Mouse (Mus musculus): ENCODE data around the gene Dcaf10. TPM values are rescaled to one million over a fixed set of nuclear protein-coding genes. Genes with fewer than 3 reads are reported as not detected.

The Dcaf10 gene
- polyA plus RNA-seq, 1 experiment from 2014 or later: 9.1 TPM

- Histone ChIP-seq H3K27ac (replicated peaks) (no peak overlapping the region), H3K36me3 (ENCODE audit: control insufficient read depth, insufficient read depth, low read length) (peaks cover 5% of the 10 kb centered on the region; the same call in 1 of the 2 replicates), H3K9me3 (ENCODE audit: control insufficient read depth, low read length) (no peaks in the 10 kb centered on the region), H3K4me2 (replicated peaks; ENCODE audit: low read depth) (no peak overlapping the region; the same call in 1 of the 2 replicates), H3K9ac (ENCODE audit: low read length) (no peak overlapping the region), H3K4me1 (replicated peaks; ENCODE audit: control insufficient read depth, insufficient read depth) (0 out of 2 replicates have a peak, but pooled peaks cover 4% of the 10 kb centered on the region), H3K4me3 (ENCODE audit: low read depth, low read length) (no peak overlapping the region), H3K27me3 (ENCODE audit: control insufficient read depth, insufficient read depth, low read length) (no peaks in the 10 kb centered on the region)
- TF ChIP-seq EP300 (optimal IDR thresholded peaks at IDR 0.05) (no peak), CTCF (IDR thresholded peaks at IDR 0.05; ENCODE audit: low read depth) (no peak)
- 70% methylated on average over 7 of the region's 7 CpGs for WGBS
- DNase-seq (ENCODE audit: low spot score) (peak; percentile 15), ATAC-seq (ENCODE audit: low FRiP score, low TSS enrichment) (no peak)
Observed at GRCm38 (mm10) chr4:45406397-45406796, 64.5 kb downstream of the Dcaf10 start.

DNA sequence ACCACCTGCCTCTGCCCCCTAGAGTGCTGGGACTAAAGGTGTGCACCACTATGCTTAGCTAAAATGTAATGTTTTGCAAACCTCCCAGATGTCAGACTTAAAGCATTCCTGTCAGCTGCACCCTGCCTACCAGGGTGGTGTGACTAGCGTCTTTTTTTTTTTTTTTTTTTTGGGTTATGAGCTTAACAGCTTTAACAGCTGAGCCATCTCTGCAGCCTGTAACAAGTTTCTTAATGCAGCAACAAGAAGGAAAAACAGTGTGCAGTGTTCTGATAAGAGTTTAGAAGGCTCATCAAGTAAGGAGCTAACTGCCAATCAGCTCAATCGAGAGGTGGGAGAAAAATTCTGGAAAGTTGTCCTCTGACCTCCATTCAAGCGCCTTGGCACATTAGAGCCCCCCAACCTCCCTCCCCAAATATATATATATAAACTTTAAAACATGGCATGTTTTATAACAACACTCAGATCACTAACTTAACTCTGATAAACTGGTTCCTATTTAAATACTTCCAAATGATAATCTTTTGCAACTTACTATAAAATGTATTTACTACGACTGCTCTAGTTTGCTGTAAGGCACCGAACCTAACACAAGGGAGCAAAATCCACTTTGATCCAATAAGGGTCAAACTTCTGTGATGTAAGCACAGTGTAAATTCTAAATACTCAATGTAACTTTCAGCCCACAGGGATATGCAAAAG is 65.3 kb downstream of the Dcaf10 start:
- Histone ChIP-seq H3K9me3 (ENCODE audit: control insufficient read depth, low read length) (no peaks in the 10 kb centered on the region), H3K36me3 (ENCODE audit: control insufficient read depth, insufficient read depth, low read length) (0 out of 2 replicates have a peak, but pooled peaks cover 4% of the 10 kb centered on the region), H3K9ac (ENCODE audit: low read length) (peak overlapping the region; percentile 98), H3K4me1 (replicated peaks; ENCODE audit: control insufficient read depth, insufficient read depth) (0 out of 2 replicates have a peak, but pooled peaks cover 4% of the 10 kb centered on the region), H3K4me3 (ENCODE audit: low read depth, low read length) (peak overlapping the region; percentile 97), H3K27ac (replicated peaks) (no peak overlapping the region; the same call in 1 of the 2 replicates), H3K27me3 (ENCODE audit: control insufficient read depth, insufficient read depth, low read length) (no peaks in the 10 kb centered on the region), H3K4me2 (replicated peaks; ENCODE audit: low read depth) (peak overlapping the region; percentile 86)
- peak; percentile 11 for DNase-seq (ENCODE audit: low spot score)
- WGBS: 31% methylated on average over 5 of the region's 5 CpGs
- no peak for ATAC-seq (ENCODE audit: low FRiP score, low TSS enrichment)
- no peak for TF ChIP-seq EP300 (optimal IDR thresholded peaks at IDR 0.05)
- TF ChIP-seq CTCF (IDR thresholded peaks at IDR 0.05; ENCODE audit: low read depth): no peak

- Histone ChIP-seq H3K9ac (ENCODE audit: low read length) (peak overlapping the region; percentile 98), H3K9me3 (ENCODE audit: control insufficient read depth, low read length) (no peaks in the 10 kb centered on the region), H3K4me1 (replicated peaks; ENCODE audit: control insufficient read depth, insufficient read depth) (0 out of 2 replicates have a peak, but pooled peaks cover 4% of the 10 kb centered on the region), H3K4me2 (replicated peaks; ENCODE audit: low read depth) (peak overlapping the region; percentile 86), H3K27ac (replicated peaks) (peak overlapping the region; percentile 99), H3K4me3 (ENCODE audit: low read depth, low read length) (peak overlapping the region; percentile 97), H3K36me3 (ENCODE audit: control insufficient read depth, insufficient read depth, low read length) (0 out of 2 replicates have a peak, but pooled peaks cover 4% of the 10 kb centered on the region), H3K27me3 (ENCODE audit: control insufficient read depth, insufficient read depth, low read length) (no peaks in the 10 kb centered on the region)
- DNase-seq (ENCODE audit: low spot score) (no peak), ATAC-seq (ENCODE audit: low FRiP score, low TSS enrichment) (no peak; the same call in 1 of the 2 replicates)
- WGBS: under 1% methylated on average over 19 of the region's 19 CpGs
- no peak for TF ChIP-seq CTCF (IDR thresholded peaks at IDR 0.05; ENCODE audit: low read depth)
- TF ChIP-seq EP300 (optimal IDR thresholded peaks at IDR 0.05): no peak
Observed at GRCm38 (mm10) chr4:45407703-45408334, 65.9 kb downstream of the Dcaf10 start.

DNA sequence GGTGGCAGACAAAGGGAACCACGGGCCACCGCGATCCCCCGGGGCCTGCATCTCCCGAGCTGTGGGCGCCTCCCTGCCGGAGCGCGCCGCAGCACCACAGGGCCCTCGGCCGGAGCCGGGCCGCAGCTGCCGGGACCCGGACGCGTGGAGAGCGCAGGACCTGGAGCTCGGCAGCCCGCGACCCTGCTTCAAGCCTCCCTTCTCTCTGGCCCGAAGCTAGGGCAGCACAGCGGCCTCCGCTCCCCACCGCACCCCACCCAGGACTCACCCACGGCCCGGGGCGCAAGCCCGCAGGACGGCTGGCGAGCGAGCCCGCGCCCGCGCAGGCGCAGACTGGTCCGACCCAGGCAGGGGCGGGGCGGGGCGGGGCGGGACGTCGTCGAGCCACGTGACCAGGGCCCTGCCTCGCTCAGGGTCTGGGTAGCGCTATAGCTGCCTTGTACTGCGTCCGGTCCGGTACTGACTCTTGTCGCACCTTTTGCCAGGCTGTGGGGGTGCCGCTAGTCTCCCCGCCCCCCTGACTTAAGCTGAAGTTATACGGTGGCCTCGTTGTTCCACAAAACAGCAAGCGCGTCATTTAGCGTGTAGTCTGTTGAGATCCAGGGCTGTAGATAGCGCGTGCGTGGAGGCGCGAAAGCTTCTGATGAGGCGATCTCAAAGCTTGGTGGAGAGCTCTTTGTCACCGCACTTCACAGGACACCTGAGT is 66.7 kb downstream of the Dcaf10 start, which contains the start of gene Slc25a51:
Gene Slc25a51 (minus strand): TSS at position 340 of the 706 bp plus-strand sequence.
- Histone ChIP-seq H3K9me3 (ENCODE audit: control insufficient read depth, low read length) (no peaks in the 10 kb centered on the region), H3K9ac (ENCODE audit: low read length) (peak within 1 kb of the TSS; percentile 98), H3K27me3 (ENCODE audit: control insufficient read depth, insufficient read depth, low read length) (no peaks in the 10 kb centered on the region), H3K27ac (replicated peaks) (peak within 1 kb of the TSS; percentile 99), H3K4me3 (ENCODE audit: low read depth, low read length) (peak within 1 kb of the TSS; percentile 97), H3K4me2 (replicated peaks; ENCODE audit: low read depth) (peak within 1 kb of the TSS; percentile 86), H3K4me1 (replicated peaks; ENCODE audit: control insufficient read depth, insufficient read depth) (0 out of 2 replicates have a peak, but pooled peaks cover 4% of the 10 kb centered on the region), H3K36me3 (ENCODE audit: control insufficient read depth, insufficient read depth, low read length) (no peaks in the 10 kb centered on the region)
- peak; percentile 96 for ATAC-seq (ENCODE audit: low FRiP score, low TSS enrichment)
- WGBS: under 1% methylated on average over 48 of the region's 67 CpGs
- peak; percentile 95 for DNase-seq (ENCODE audit: low spot score)
- TF ChIP-seq CTCF (IDR thresholded peaks at IDR 0.05; ENCODE audit: low read depth): no peak
- TF ChIP-seq EP300 (optimal IDR thresholded peaks at IDR 0.05): no peak

DNA sequence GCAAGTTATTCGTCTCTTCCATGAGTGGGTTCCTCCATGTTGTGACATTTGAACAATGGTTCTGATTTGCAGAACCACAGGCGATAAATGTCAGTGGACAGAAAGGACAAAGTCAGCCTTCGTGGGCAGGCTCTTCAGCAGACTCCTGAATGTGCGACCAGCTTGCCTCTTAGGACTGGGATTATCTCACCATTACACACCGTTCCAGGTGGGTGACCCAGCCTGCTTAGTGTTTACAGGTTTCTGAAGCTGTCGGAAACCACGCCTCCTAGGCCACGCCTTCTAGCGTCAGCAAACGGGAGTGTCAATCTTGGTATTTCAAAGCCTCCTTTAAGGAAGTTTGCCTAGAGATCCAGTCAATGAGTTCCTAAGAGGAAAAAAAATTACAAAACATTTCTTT is 67.4 kb downstream of the Dcaf10 start:
- Histone ChIP-seq H3K4me1 (replicated peaks; ENCODE audit: control insufficient read depth, insufficient read depth) (0 out of 2 replicates have a peak, but pooled peaks cover 4% of the 10 kb centered on the region), H3K4me2 (replicated peaks; ENCODE audit: low read depth) (peak overlapping the region; percentile 86), H3K4me3 (ENCODE audit: low read depth, low read length) (peak overlapping the region; percentile 97), H3K36me3 (ENCODE audit: control insufficient read depth, insufficient read depth, low read length) (no peaks in the 10 kb centered on the region), H3K9ac (ENCODE audit: low read length) (peak overlapping the region; percentile 98), H3K27me3 (ENCODE audit: control insufficient read depth, insufficient read depth, low read length) (no peaks in the 10 kb centered on the region), H3K9me3 (ENCODE audit: control insufficient read depth, low read length) (no peaks in the 10 kb centered on the region), H3K27ac (replicated peaks) (peak overlapping the region; percentile 99)
- WGBS: 1% methylated on average over 10 of the region's 10 CpGs
- DNase-seq (ENCODE audit: low spot score) (peak; percentile 95), ATAC-seq (ENCODE audit: low FRiP score, low TSS enrichment) (peak; percentile 70)
- no peak for TF ChIP-seq EP300 (optimal IDR thresholded peaks at IDR 0.05)
- TF ChIP-seq CTCF (IDR thresholded peaks at IDR 0.05; ENCODE audit: low read depth): peak; percentile 36; the same call in 1 of the 2 replicates

Measured in stomach, postnatal 0 days (tissue).